Mouse (Mus musculus) kidney, adult 18-20 months (tissue): ENCODE results near the gene Camkk2.

Experiments
- DNase-seq: peaks from one replicate; pipeline ENCODE4 v3.0.0; 2021

Camkk2 gene

DNA sequence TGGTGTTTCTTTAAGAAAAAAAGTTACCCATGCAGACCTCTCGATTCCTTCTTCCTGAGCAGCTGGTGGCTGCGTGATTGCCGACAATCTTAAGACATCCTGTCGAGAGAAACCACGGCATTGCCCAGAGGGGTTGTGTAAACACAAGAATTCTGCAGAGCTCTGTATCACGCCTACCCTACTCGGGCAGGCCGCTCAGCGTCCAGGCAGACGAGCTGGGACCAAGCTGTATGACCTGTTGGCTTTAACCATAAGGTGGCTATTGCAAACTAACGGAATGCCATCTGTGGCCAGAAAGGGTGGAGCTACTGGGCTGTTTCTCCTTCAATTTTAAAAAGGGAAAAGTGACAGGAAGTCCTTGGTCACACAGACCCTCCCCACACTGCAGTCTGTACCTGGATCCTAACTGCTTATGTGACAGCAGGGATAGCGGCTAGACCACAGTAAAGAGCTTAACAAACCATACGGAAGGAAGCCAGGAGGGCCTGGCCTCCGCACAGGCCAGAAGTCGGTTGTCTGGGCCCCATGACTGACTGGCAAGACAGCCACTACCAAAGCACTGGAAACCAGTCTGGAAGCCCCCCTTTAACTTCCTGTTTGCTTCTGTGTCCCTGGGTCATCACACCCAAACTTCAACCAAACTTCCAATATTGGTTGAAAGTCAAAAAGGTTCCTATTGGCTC is 47.1 kb downstream of the Camkk2 start:
- peak; percentile 31 for DNase-seq

DNA sequence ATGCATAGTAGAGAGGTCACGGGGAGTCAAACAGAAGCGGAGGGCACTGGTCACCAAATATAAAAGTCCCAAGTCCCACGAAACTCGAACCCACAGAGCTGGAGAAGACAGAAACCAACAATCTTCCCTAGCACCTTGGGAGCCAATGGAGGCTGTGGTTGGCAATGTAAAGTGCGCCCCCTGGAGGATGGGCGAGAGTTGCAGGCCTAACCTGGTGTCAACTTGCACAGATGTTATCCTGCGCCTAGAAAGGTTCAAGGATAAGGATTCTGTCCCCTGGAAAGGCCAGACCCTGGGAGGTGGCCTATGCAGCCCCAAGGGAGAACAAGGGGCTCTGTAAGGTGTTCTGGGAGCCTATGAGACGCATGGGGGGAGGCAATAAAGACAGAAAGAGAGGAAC is 47.9 kb downstream of the Camkk2 start:
- peak; percentile 78 for DNase-seq

DNA sequence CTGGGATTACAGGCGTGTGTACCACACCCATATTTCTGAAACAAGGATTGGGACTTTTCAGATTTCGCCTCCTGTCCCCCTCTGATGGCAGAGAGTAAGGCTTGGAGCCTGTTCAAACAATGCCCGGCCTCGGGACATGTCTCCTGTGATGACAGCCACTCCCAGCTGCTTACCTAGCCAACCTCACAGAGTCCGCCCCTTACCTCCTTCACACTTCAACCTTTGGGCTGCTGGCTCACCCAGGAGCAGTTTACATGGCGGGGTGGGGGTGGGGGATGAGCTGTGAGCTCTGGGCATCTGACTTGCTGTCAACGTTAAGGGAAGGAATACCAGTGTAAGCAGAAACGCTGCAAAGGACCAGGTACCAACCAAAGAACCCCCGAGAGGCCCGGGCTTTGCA is 48.4 kb downstream of the Camkk2 start:
- peak; percentile 24 for DNase-seq

DNA sequence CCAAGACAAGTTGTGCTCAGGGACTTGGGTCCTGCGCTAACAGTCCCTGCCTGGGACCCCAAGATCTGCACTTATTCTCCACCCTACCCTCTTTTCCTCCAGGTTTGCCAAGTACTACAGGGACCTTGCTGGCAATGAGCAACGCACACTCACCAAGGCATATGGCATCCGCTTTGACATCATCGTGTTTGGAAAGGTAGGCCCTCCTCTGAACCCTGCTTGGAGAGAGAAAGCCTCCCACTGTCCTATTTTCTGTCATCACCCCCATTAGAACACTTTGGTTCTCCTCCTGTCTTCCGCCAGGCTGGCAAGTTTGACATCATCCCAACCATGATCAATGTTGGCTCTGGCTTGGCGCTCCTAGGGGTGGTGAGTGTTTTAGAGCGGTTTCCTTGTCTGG is 52.1 kb downstream of the Camkk2 start:
- no peak for DNase-seq

DNA sequence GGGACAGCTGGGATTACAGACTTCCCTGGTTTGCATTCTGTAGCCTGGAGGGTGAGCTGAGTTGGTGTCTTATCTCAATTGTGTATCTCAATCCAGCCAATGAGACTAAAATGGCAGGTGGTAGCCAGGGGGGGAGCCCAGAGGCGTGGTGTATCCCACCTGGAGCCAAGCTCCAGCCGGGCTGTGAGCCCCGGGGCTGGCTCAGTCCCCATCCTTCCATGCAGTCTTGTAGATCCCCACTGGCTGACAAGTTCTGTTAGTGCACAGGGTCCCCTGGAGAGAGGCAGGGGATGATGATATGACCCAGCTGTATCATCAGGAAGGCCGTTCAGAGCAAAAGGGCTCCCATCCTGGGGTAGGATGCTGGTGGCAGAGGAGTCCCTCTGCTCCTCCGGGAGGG is 52.6 kb downstream of the Camkk2 start:
- DNase-seq, result no peak

DNA sequence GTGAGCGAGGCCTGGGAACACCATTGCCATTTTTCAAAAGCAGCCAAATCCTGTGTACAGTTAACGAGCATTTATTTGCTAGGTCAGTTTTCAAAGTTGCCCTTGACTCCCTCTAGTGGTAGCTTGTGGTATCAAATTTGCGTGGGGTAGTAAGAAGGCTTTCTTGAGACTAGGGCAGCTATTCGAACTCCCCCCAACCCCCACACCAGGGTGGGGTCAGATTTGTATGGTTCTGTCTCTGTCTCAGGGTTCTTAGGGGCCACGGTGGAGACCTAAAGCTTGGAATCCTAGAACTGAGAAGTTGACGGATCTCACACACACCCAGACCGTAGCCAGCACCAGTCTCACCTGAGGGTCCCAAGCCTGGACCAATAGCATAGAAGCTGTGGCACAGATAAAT is 53.1 kb downstream of the Camkk2 start:
- DNase-seq, result peak; percentile 60

DNA sequence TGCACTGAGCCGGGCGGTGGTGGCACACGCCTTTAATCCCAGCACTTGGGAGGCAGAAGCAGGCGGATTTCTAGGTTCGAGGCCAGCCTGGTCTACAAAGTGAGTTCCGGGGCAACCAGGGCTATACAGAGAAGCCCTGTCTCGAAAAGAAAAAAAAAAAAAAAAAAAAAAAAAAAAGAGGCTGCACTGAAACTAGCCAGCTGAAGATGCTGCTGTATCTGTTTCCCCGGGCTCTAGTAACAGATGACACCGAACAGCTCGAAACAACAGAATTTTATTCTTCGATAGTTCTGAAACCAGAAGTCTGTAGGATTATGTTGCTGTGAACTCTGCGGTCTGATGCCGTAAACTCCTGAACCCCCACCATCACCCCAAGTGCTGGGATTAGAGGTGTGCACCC is 53.8 kb downstream of the Camkk2 start:
- no peak for DNase-seq

DNA sequence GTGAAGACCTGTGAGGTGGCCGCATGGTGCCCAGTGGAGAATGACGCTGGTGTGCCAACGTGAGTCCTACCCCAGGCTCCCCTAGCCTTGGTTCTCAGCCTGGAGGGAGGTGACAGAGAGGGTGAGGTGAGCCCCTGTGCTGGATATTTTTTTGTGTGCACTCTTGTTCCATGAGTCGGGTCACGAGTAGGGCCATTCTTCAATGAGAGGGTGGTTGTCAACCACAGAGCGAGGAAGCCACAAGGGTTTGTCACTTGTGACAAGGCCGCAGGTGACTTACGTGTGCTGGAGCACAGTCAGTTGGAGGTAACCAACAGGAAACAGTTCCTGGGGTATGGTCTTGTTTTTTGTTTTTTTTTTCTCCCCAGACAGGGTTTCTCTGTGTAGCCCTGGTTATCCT is 60.0 kb downstream of the Camkk2 start:
- DNase-seq, result no peak

DNA sequence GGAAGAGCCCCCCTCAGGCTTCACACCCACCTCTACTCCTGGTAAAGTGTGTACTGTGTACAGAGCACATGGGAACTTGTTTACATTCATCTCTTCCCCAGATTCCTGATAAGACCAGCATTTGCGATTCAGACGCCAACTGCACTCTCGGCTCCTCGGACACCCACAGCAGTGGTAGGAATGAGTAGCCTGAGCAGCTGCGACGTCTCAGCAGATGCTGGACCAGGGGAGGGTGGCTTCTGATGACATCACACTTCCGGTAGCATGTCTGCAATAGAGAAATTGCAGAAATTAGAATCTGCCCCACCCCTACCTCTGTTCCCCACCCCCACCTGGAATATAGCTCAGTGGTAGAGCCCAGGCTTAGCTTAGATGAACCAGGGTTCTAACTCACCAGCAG is 60.8 kb downstream of the Camkk2 start:
- no peak for DNase-seq

DNA sequence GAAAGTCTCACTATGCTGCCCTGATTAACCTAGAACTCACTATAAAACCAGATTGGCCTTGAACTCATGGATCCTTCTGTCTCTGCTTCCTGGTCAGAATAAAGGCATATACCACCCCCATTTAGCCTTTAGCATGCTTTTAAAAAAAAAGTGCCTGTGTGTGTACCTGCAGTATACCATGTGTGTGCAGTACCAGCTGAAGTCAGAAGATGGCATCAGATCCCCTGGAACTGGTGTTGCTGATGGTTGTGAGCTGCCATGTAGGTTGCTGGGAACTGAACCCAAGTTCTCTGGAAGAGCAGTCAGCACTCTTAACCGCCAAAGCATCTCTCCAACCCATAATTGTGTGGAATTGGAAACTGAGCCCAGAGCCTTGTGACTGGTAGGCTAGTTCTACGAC is 62.4 kb downstream of the Camkk2 start:
- DNase-seq, result no peak

DNA sequence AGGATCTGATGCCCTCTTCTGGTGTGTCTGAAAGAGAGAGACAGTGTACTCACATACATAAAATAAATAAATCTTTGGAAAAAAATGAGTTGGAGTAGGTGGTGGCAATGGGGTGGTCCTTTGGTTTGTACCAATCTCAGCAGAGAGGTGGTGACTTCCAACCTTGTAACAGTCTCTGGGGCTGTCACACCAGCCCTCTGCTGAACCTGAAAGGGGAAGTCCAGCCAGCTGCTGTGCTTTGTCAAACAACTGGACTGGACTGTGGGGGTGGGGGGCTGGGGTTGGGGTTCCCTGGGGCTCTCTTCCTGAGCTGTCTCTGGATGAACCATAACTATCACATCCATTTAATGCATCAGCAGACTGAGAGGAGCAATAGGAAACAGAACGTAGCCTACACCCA is 63.5 kb downstream of the Camkk2 start:
- no peak for DNase-seq

DNA sequence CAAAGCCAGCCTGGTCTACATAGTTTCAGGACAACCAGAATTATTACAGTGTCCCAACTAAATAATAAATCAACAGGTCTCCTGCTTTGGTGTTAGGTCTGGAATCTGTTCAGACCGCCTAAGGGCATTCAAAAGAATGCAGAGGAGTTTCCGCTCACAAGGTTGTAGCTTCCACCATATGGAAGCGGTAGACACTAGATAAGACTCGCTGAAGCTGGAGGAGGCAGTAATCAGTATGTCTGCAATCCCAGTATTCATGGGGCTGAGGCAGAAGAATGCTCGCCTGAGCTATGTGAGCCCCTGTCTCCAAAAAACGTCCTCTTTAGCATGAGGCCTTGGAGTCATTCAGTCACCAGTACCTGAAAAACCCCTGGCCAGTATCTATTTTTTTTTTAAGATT is 70.4 kb downstream of the Camkk2 start:
- no peak for DNase-seq

DNA sequence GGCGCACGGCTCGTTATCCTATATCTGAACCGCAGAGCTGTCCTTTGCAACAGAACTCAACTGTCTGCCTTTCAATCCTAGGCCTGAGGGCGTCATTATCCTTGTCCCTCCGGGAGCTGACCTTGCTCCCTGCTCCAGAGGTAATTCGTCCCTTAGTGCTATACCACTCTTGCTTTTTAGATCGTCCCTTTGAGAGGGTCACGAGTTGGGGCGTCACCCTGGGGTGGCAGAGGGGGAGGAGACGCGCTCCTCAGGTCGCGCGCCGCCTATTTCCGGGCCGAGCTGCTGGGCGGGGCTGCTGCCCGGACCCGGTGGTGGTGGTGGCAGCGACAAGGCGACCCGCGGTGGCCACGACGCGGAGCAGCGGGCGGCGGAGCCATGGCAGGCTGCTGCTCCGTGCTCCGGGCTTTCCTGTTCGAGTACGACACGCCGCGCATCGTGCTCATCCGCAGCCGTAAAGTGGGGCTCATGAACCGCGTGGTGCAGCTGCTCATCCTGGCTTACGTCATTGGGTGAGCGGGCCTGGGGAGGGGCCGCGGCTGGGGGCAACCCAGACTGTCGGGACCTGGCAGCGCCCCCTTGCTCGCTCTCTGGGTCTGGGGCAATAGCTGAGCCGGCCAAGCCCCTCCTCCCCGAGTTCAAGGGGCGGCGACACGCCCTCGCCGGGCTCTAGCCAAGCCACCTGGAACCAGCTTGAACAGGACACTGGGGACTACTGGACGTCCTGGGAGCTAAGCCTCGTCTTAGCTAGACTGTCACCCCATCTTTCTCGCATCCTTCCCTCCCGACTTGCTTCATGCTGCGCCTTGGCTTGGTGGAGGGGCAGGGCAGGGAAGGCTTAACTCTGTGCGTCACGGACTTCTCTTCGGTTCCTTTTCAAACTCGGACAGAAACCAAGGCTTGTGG is 71.7 kb downstream of the Camkk2 start, which contains the start of gene P2rx4:
TSS of gene P2rx4 (plus strand) at position 269 of the 906 bp plus-strand sequence.
- DNase-seq, result peak; percentile 88

DNA sequence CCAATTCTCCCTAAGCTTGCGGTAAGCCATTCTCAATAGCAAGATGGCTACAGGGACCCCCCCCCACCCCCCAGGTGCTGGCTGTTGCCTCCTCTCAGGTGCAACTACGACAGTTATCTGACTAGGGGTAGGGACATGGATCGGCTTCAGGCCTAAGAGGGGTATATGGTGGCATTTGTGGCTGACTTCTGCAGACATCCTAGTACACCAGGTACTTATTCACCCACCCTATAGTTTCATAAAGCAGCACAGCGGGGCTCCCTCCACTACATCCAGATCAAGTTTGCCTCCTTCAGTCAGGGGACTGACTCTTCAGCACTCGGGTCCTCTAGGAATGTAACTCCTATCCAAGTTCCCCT is 72.3 kb downstream of the Camkk2 start:
- no peak for DNase-seq

DNA sequence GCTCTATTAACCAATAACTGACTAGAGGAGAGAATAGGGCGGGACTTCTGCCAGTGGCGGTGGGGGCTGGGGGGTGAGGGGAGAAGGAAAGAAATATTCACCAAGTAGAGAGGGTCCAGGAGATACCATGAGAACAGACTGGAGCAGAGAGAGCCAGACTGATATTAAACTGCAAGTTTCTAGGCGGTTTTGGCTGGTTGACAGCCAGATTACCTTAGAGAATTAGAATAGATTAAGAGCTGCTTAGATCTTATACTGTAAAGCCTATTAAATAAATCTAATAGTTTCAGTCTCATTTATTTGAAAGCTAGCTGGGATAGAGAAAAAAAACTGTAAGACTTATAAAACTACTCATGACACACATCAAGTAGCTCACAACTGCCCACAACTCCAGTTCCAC is 74.0 kb downstream of the Camkk2 start:
- DNase-seq, result no peak

DNA sequence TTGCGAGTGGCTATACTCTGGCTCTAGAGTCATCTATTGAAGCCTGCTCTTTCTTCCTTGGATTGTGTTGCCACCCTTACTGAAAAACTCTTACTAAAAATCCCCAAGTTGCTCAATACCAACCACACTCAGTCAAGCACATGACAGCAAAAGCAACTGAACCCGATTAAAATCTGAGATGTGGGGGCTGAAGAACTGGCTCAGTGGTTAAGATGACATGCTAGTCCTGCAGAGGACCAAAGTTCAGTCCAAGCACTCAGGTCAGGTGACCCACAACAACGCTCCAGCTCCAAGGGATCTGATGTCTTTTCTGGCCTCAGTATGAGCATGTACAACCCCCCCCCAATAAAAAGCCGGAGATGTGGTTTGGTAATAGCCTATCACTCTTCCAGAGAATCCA is 74.6 kb downstream of the Camkk2 start:
- DNase-seq, result peak; percentile 37

DNA sequence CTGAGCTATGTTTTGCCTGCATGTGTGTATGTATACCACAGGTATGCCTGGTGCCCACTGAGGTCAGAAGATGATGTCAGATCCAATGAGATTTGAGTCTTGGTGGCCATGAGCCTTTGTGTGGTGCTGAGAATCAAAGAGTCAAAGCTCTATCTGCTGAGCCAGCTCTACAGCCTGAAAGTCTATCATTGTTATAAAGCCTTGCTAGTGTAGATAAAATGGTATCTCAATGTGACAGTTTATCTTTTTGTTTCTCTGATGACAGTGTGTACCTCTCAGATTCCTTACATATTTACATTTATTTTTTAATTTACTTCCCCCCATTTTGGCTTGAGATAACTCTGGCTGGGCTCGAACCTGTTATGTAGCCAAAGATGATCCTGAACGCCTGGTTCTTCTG is 75.6 kb downstream of the Camkk2 start:
- DNase-seq, result no peak

DNA sequence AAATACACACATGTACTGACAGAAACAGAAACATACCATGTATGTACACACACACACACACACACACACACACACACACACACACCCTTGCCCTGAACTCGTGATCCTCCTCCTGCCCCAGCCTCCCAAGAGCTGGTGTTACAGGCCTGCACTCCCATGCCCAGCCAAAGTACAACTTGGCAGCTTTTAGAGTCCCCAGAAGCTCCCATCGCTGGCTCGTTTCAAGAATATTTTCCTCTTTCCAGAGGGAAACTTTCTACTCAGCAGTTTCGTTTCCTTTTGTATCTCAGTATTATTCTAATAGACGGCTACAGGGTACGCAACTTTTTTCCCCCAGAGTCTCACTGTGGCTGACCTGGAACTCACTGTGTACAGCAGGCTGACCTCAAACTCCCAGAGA is 77.1 kb downstream of the Camkk2 start:
- peak; percentile 20 for DNase-seq

DNA sequence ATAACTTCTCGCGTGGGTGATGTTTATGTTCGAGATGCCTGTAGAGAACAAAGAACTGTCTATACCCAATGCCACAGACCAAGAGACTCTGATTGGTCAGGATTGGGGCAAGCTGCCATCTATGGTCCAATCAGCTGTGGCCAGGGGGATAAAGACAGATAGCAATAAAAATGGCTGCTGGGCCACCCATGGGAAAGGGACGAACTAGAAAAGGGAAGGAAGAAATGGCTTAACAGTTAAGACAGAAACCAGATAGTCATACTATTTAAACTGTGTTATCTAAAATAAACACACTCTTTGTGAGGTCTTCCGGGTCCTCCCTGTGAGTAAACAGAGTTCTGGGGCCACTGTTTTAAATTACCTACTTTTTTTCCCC is 78.4 kb downstream of the Camkk2 start:
- DNase-seq, result no peak

DNA sequence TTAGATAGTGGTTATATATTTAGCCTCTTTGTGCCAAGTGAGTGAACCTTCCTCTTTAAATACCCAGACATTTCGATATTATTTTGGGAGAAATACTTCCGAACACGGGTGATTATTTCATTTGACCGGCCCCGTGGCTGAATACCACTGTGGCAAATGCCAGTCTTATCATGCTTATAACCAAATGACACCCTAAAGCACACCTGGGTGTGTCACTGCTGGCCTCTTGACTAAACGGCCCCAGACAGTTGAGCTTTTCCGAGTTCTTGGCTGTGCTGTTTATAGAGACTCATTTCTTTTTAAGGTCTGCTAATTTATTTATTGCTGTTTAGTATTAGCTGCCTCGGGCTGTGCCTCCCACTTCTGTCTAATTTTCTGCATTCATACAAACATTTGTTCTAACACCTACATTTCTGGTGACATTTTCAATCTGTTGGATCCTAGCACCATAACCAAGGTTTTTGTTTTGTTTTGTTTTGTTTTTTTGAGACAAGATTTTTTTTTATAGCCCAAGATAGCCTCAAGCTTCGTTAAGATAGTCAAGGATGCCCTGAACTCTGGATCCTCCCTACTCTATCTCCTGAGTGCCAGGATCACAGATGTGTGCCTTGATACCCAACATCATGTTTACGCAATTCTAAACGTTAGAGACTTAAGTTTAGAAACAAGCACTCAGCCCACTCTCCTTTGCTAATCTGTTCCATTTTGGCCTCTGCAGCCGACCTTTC is 78.9 kb downstream of the Camkk2 start:
- no peak for DNase-seq

DNA sequence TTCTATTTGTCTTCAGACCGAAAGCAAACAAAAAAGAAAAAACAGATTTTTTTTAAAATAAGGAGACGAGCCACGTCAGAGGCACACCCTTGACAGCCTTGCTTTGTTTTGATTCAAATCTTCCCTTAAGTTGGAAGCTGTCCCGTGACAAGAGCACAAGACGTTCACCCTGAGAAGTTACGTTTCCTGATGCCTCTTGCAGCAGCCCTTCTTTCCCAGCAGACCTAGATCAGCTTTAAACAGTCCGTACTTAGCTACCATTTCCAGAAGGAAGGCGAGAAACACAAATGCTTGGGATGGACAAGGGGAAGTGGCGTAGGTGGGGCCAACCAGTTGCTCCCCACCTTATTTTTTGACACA is 80.5 kb downstream of the Camkk2 start:
- DNase-seq, result no peak

DNA sequence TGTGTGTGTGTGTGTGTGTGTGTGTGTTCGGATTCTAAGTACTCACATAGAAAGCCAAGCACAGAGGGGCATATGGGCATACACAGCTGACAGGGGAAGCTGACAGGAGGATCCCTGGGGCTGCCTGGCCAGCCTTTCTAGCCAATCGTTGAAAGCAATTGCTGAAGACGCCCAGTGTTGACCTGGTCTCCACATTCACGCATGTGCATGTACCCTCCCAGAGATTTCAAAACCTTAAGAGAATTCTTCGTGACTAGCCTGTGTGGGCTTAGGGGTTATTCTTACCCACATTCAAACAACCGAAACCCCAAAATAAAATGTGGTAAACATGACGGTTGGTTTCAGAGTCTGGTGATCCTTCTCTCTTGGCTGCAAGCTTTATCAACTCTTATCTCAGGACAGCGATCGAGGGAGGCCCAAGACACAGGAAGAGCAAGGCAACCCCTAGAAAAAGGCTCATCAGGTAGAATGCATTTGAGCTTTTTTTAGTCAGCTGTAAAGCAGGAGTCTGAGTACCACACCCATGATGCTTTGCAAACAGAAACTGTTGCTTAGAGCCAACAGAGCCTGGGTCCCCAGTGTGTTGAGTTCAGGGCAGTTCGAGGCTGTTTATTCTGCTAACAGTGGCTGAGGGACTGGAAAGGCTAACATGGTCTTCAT is 81.0 kb downstream of the Camkk2 start:
- no peak for DNase-seq

DNA sequence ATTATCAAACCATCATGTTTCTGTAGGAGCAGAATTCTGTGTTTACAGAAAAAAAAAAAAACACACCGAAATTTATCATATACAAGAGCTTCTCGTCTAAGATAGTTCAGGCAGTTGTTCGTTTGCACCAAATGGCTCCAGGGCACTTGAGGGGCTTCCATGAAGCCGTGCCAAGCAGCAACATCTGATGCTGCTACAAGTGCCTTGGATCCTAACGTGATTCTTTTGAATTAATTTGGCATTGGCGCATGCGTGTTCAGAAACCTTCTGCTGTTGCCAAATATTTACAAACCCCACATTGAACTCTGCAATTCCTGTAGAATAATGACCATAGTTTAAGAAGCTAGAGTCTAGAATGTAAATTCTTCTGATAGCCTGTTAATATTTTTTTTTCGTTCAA is 83.7 kb downstream of the Camkk2 start:
- DNase-seq, result no peak
